Mouse (Mus musculus) embryonic facial prominence, embryonic 10.5 days (tissue): ENCODE data around the gene Ccpg1os. TPM values are rescaled to one million over a fixed set of nuclear protein-coding genes. Genes with fewer than 3 reads are reported as not detected.

Experiments used
- DNase-seq: peaks from one replicate; pipeline ENCODE4 v3.0.0-alpha.2; 2017; ENCODE audit warnings: low spot score
- H3K27ac ChIP-seq: fragments of 300-500 bp; sonication (generic); replicated peaks from 2 replicates; pipeline ENCODE4 v1.5.1; 2016; ENCODE audit warnings: mild to moderate bottlenecking
- H3K27me3 ChIP-seq: fragments of 300-500 bp; sonication (generic); replicated peaks from 2 replicates; pipeline ENCODE4 v1.6.1; 2016; ENCODE audit warnings: low read depth, mild to moderate bottlenecking; ENCODE audit not compliant: poor library complexity, severe bottlenecking
- H3K36me3 ChIP-seq: fragments of 300-500 bp; sonication (generic); replicated peaks from 2 replicates; pipeline ENCODE4 v1.6.1; 2016; ENCODE audit warnings: mild to moderate bottlenecking, moderate library complexity
- H3K4me1 ChIP-seq: fragments of 300-500 bp; sonication (generic); 2 replicates; pipeline ENCODE4 v1.6.1; 2016
- H3K4me3 ChIP-seq: fragments of 300-500 bp; sonication (generic); 2 replicates; pipeline ENCODE4 v1.5.1; 2016; ENCODE audit warnings: mild to moderate bottlenecking, moderate library complexity
- H3K9me3 ChIP-seq: fragments of 300-500 bp; sonication (generic); 2 replicates; pipeline ENCODE4 v1.6.1; 2016; ENCODE audit warnings: mild to moderate bottlenecking
- WGBS: fragments of 180-500 bp; shearing (Covaris S2); methylation state at CpG from one replicate; pipeline ENCODE4 v1.1.7; 2016; 5-methylcytosine and 5-hydroxymethylcytosine counted together
- microRNA-seq: library from miRNA; unstranded; fragments of <30 nt; microRNA quantifications from one replicate; pipeline ENCODE4, GENCODE M21; 2017
- polyA plus RNA-seq: library from polyadenylated mRNA; unstranded; fragments of >200 nt; fragmentation: Nextera tagmentation; extraction: Ambion mirVana; gene quantifications from 2 replicates; pipeline ENCODE4 v1.2.1, GENCODE M21; 2016

The Ccpg1os gene
- polyA plus RNA-seq, 1 experiment from 2014 or later: 16.1 TPM

GRCm38 (mm10) chr9:72943424-72943823, 41.8 kb downstream of the Ccpg1os start:
- 62% methylated on average over 3 of the region's 3 CpGs for WGBS
- H3K4me1 ChIP-seq: no peaks in the 10 kb centered on the region
- peaks cover 52% of the 10 kb centered on the region for H3K36me3 ChIP-seq
- H3K9me3 ChIP-seq: peaks cover 7% of the 10 kb centered on the region; the same call in 1 of the 2 replicates
- no peaks in the 10 kb centered on the region for H3K27me3 ChIP-seq
- no peak for DNase-seq
- H3K27ac ChIP-seq: no peak overlapping the region
- no peak overlapping the region for H3K4me3 ChIP-seq

DNA sequence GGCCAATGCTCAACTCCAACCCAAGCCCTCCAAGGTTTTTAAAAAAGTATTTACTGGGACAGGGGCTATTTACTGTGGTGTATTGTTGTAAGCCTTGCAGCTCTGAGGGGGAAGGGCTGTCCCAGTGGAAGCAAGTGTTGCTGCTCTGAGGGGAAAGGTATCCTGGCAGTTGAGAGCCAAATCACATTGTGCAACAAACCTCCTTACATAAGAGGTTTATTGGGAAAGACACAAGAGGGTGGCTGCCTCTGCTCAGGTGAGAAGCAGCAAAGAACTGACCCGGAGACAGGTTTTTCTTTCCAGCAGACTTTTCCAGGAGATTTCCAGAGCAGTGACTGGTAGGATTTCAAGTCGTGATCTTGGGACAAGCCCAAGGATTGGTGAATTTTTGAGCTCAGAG, 48.9 kb downstream of the Ccpg1os start:
- WGBS: 75% methylated on average over 2 of the region's 2 CpGs
- Histone ChIP-seq H3K9me3 (no peaks in the 10 kb centered on the region), H3K27me3 (no peaks in the 10 kb centered on the region), H3K4me3 (no peak overlapping the region), H3K36me3 (peaks cover 42% of the 10 kb centered on the region), H3K27ac (no peak overlapping the region), H3K4me1 (no peaks in the 10 kb centered on the region)
- DNase-seq: no peak

DNA sequence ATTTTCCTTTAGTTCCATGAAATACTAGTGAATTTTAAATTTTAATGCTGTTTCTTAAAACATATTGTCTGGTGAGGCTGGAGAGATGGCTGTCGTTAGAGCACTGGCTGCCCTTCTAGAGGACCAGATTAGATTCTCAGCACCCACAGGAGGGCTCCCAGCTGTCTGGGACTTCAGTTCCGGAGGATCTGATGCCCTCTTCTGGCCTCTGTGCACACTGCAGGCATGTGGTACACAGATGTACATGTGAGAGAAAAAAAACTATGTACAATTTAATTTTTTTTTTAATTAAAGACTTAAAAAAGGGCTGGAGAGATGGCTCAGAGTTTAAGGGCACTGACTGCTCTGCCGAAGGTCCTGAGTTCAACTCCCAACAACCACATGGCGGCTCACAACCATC, 49.9 kb downstream of the Ccpg1os start:
- no peak overlapping the region for H3K27ac ChIP-seq
- H3K27me3 ChIP-seq: no peaks in the 10 kb centered on the region
- 84% methylated on average over 4 of the region's 4 CpGs for WGBS
- H3K4me1 ChIP-seq: no peaks in the 10 kb centered on the region
- H3K36me3 ChIP-seq: peaks cover 47% of the 10 kb centered on the region
- no peak for DNase-seq
- no peak overlapping the region for H3K4me3 ChIP-seq
- H3K9me3 ChIP-seq: no peaks in the 10 kb centered on the region

GRCm38 (mm10) chr9:72931166-72931790, 53.9 kb downstream of the Ccpg1os start:
- peaks cover 14% of the 10 kb centered on the region for H3K27me3 ChIP-seq

More at GRCm38 (mm10) chr9:72931166-72931790, 53.9 kb downstream of the Ccpg1os start:
- no peak overlapping the region for H3K4me3 ChIP-seq
- peaks cover 20% of the 10 kb centered on the region for H3K4me1 ChIP-seq
- no peak overlapping the region for H3K27ac ChIP-seq
- 78% methylated on average over 13 of the region's 13 CpGs for WGBS
- no peaks in the 10 kb centered on the region for H3K9me3 ChIP-seq
- H3K36me3 ChIP-seq: peaks cover 61% of the 10 kb centered on the region
- no peak for DNase-seq

Small RNAs within 50 kb of the gene (microRNA-seq; reads per million reads assigned to microRNA genes)
- gene Gm27353: not detected

Other genes starting within 250 kb of the Ccpg1os start
- 9.5 and 15.1 TPM in 2 replicates for gene Prtg, start 178.5 kb downstream of the Ccpg1os start, polyA plus RNA-seq
- gene Pygo1, start 59.7 kb downstream of the Ccpg1os start, polyA plus RNA-seq: 6.5 and 7.3 TPM in 2 replicates
- 1.7 and 2.0 TPM in 2 replicates for gene Dyx1c1, start 26.6 kb downstream of the Ccpg1os start, polyA plus RNA-seq
- gene Gm44503, start 26.5 kb downstream of the Ccpg1os start, polyA plus RNA-seq: not detected in 2 replicates
- gene Ccpg1, start within 50 bp of the Ccpg1os start, polyA plus RNA-seq: 14.1 and 17.1 TPM in 2 replicates
- 15.0 and 17.4 TPM in 2 replicates for gene Pigb, start 55.0 kb upstream of the Ccpg1os start, polyA plus RNA-seq
- 3.0 and 5.3 TPM in 2 replicates for gene Rab27a, start 59.5 kb upstream of the Ccpg1os start, polyA plus RNA-seq
- 0.26 TPM in 1 of 2 replicates, not detected in the other for gene Khdc3, start 116.5 kb upstream of the Ccpg1os start, polyA plus RNA-seq
- gene Gm20509, start 117.1 kb upstream of the Ccpg1os start, polyA plus RNA-seq: not detected in 2 replicates
- gene Rsl24d1, start 128.0 kb upstream of the Ccpg1os start, polyA plus RNA-seq: 162 and 164 TPM in 2 replicates